Comparison of ENCODE assay signal across 24 mouse cellular contexts in genomic region chr9:80256561-80256960, GRCm38 (mm10).
"Had no signal": no experiment of that assay in that cellular context is flagged by ENCODE, and none has a peak within 500 bp of the region (broad histone marks: within the 10 kb centered on the region; RNA-seq: fewer than 3 reads in every experiment).

No protein-coding gene starts in this region.

- H3K9me3 ChIP-seq: heart, embryonic 13.5 days; heart, embryonic 15.5 days; hindbrain, embryonic 13.5 days; hindbrain, embryonic 15.5 days; limb, embryonic 10.5 days; limb, embryonic 12.5 days had no signal

- DNase-seq: gastrocnemius, postnatal 14 days; gastrocnemius, postnatal 36 days; heart, adult 11 months; heart, adult 2 months; heart, postnatal 14 days; heart, postnatal 36 days; kidney, adult 18-20 months; kidney, adult 8-10 months; kidney, postnatal 10 days; kidney, postnatal 25 days; kidney, postnatal 4 days; layer of hippocampus, adult 9-11 months; layer of hippocampus, postnatal 36 days; liver had no signal

- H3K27ac ChIP-seq: heart, adult 2 months; heart, embryonic 13.5 days; heart, embryonic 15.5 days; hindbrain, embryonic 13.5 days; hindbrain, embryonic 15.5 days; hindbrain, postnatal 0 days; layer of hippocampus, adult 2 months; limb, embryonic 10.5 days; limb, embryonic 12.5 days; liver, embryonic 14.5 days had no signal

- H3K27me3 ChIP-seq: heart, embryonic 13.5 days; heart, embryonic 15.5 days; hindbrain, embryonic 13.5 days; hindbrain, embryonic 15.5 days; limb, embryonic 12.5 days had no signal

- H3K4me3 ChIP-seq: heart, adult 2 months; heart, embryonic 13.5 days; heart, embryonic 15.5 days; hindbrain, embryonic 13.5 days; hindbrain, embryonic 15.5 days; layer of hippocampus, adult 2 months; limb, embryonic 10.5 days; limb, embryonic 12.5 days had no signal

- H3K4me2 ChIP-seq: heart, embryonic 11.5 days; heart, embryonic 13.5 days; heart, embryonic 15.5 days; hindbrain, embryonic 13.5 days; hindbrain, embryonic 15.5 days; limb, embryonic 12.5 days had no signal

- H3K4me1 ChIP-seq: heart, embryonic 15.5 days; hindbrain, embryonic 13.5 days; hindbrain, embryonic 15.5 days had no signal

- ATAC-seq: hindbrain, postnatal 0 days had no signal

- H3K9ac ChIP-seq: heart, embryonic 13.5 days; heart, embryonic 15.5 days; hindbrain, embryonic 13.5 days; hindbrain, embryonic 15.5 days; limb, embryonic 12.5 days; liver, embryonic 14.5 days had no signal

- H3K36me3 ChIP-seq: heart, embryonic 13.5 days; heart, embryonic 15.5 days; hindbrain, embryonic 13.5 days; hindbrain, embryonic 15.5 days; limb, embryonic 10.5 days; limb, embryonic 12.5 days had no signal
